Mouse (Mus musculus) hindbrain, embryonic 10.5 days (tissue): ENCODE data around the gene Rdh9. TPM values are rescaled to one million over a fixed set of nuclear protein-coding genes. Genes with fewer than 3 reads are reported as not detected.
"Not testable (repeated sequence)": the region's sequence is repeated elsewhere in the genome, so short reads cannot be mapped to it uniquely, and the experiment has no call there.

Source experiments
- DNase-seq: peaks from one replicate; pipeline ENCODE4 v3.0.0-alpha.2; 2017; ENCODE audit warnings: low spot score
- H3K27ac ChIP-seq: fragments of 300-500 bp; sonication (generic); 2 replicates; pipeline ENCODE4 v1.5.1; 2016; ENCODE audit warnings: mild to moderate bottlenecking, moderate library complexity
- H3K27me3 ChIP-seq: fragments of 300-500 bp; sonication (generic); 2 replicates; pipeline ENCODE4 v1.6.1; 2016; ENCODE audit warnings: mild to moderate bottlenecking; ENCODE audit not compliant: poor library complexity, insufficient read depth, severe bottlenecking
- H3K36me3 ChIP-seq: fragments of 300-500 bp; sonication (generic); 2 replicates; pipeline ENCODE4 v1.6.1; 2016; ENCODE audit warnings: mild to moderate bottlenecking, moderate library complexity
- H3K4me1 ChIP-seq: fragments of 300-500 bp; sonication (generic); replicated peaks from 2 replicates; pipeline ENCODE4 v1.6.1; 2016; ENCODE audit warnings: mild to moderate bottlenecking
- H3K4me3 ChIP-seq: fragments of 300-500 bp; sonication (generic); 2 replicates; pipeline ENCODE4 v1.5.1; 2016; ENCODE audit warnings: mild to moderate bottlenecking, moderate library complexity
- H3K9me3 ChIP-seq: fragments of 300-500 bp; sonication (generic); 2 replicates; pipeline ENCODE4 v1.6.1; 2016; ENCODE audit warnings: mild to moderate bottlenecking, moderate library complexity
- WGBS: fragments of 180-500 bp; shearing (Covaris S2); methylation state at CpG from one replicate; pipeline ENCODE4 v1.1.7; 2016; 5-methylcytosine and 5-hydroxymethylcytosine counted together
- polyA plus RNA-seq: library from polyadenylated mRNA; unstranded; fragments of >200 nt; fragmentation: Nextera tagmentation; extraction: Ambion mirVana; gene quantifications from 2 replicates; pipeline ENCODE4 v1.2.1, GENCODE M21; 2016

The Rdh9 gene
- polyA plus RNA-seq, 1 experiment from 2014 or later, result not detected

- Histone ChIP-seq H3K27me3 (no peaks in the 10 kb centered on the region), H3K27ac (no peak overlapping the region), H3K9me3 (peaks cover 5% of the 10 kb centered on the region; the same call in 1 of the 2 replicates), H3K4me3 (no peak overlapping the region), H3K36me3 (no peaks in the 10 kb centered on the region), H3K4me1 (no peaks in the 10 kb centered on the region)
- no peak for DNase-seq
- 81% methylated on average over 3 of the region's 3 CpGs for WGBS
Measured at GRCm38 (mm10) chr10:127829121-127829520, 52.9 kb downstream of the Rdh9 start.

GRCm38 (mm10) chr10:127834186-127834585, 58.0 kb downstream of the Rdh9 start:
- WGBS, result 98% methylated on average over 1 of the region's 1 CpGs
- H3K4me1 ChIP-seq, H3K27me3 ChIP-seq, H3K27ac ChIP-seq, DNase-seq, H3K36me3 ChIP-seq, H3K4me3 ChIP-seq: not testable (repeated sequence)
- peaks cover 10% of the 10 kb centered on the region; the same call in 1 of the 2 replicates for H3K9me3 ChIP-seq

GRCm38 (mm10) chr10:127835292-127835691, 59.1 kb downstream of the Rdh9 start:
- no peaks in the 10 kb centered on the region for H3K27me3 ChIP-seq
- DNase-seq, result no peak
- no peaks in the 10 kb centered on the region for H3K4me1 ChIP-seq
- no peak overlapping the region for H3K4me3 ChIP-seq
- H3K9me3 ChIP-seq, result peaks cover 10% of the 10 kb centered on the region; the same call in 1 of the 2 replicates
- H3K27ac ChIP-seq, result no peak overlapping the region
- no peaks in the 10 kb centered on the region for H3K36me3 ChIP-seq
- WGBS, result 88% methylated on average over 5 of the region's 5 CpGs

GRCm38 (mm10) chr10:127837793-127838192, 61.6 kb downstream of the Rdh9 start:
- WGBS, result 94% methylated on average over 5 of the region's 5 CpGs
- not testable (repeated sequence) for H3K36me3 ChIP-seq, H3K4me3 ChIP-seq, H3K27ac ChIP-seq, H3K9me3 ChIP-seq, DNase-seq, H3K27me3 ChIP-seq, H3K4me1 ChIP-seq

- Histone ChIP-seq H3K36me3 (no peaks in the 10 kb centered on the region), H3K9me3 (peaks cover 6% of the 10 kb centered on the region; the same call in 1 of the 2 replicates), H3K4me3 (no peak overlapping the region), H3K4me1 (no peaks in the 10 kb centered on the region), H3K27me3 (no peaks in the 10 kb centered on the region), H3K27ac (no peak overlapping the region)
- 88% methylated on average over 2 of the region's 2 CpGs for WGBS
- DNase-seq, result no peak
Measured at GRCm38 (mm10) chr10:127838539-127838938, 62.4 kb downstream of the Rdh9 start.

GRCm38 (mm10) chr10:127840776-127841175, 64.6 kb downstream of the Rdh9 start:
- H3K27ac ChIP-seq, result no peak overlapping the region
- 77% methylated on average over 2 of the region's 2 CpGs for WGBS
- no peak for DNase-seq
- no peaks in the 10 kb centered on the region for H3K27me3 ChIP-seq
- H3K4me3 ChIP-seq, result no peak overlapping the region
- no peaks in the 10 kb centered on the region for H3K4me1 ChIP-seq
- H3K36me3 ChIP-seq, result no peaks in the 10 kb centered on the region
- H3K9me3 ChIP-seq, result peaks cover 6% of the 10 kb centered on the region; the same call in 1 of the 2 replicates

Other genes with a start within 250 kb of the Rdh9 start
- 23.1 and 70.9 TPM in 2 replicates for gene Nxph4, start 241.8 kb upstream of the Rdh9 start, polyA plus RNA-seq
- 55.7 and 71.7 TPM in 2 replicates for gene Lrp1, start 155.2 kb upstream of the Rdh9 start, polyA plus RNA-seq
- 8.9 and 9.5 TPM in 2 replicates for gene Stat6, start 133.4 kb upstream of the Rdh9 start, polyA plus RNA-seq
- gene Nemp1, start 109.5 kb upstream of the Rdh9 start, polyA plus RNA-seq, result 7.7 and 10.2 TPM in 2 replicates
- 6.6 and 6.8 TPM in 2 replicates for gene Nab2, start 107.8 kb upstream of the Rdh9 start, polyA plus RNA-seq
- gene Myo1a, start 71.2 kb upstream of the Rdh9 start, polyA plus RNA-seq, result 0.37 and 0.51 TPM in 2 replicates
- not detected in 2 replicates for gene Tac2, start 51.9 kb upstream of the Rdh9 start, polyA plus RNA-seq
- 4.4 and 4.7 TPM in 2 replicates for gene Zbtb39, start 36.8 kb upstream of the Rdh9 start, polyA plus RNA-seq
- gene Gpr182, start 24.7 kb upstream of the Rdh9 start, polyA plus RNA-seq, result 0.43 and 0.52 TPM in 2 replicates
- gene Rdh1, start 16.7 kb upstream of the Rdh9 start, polyA plus RNA-seq, result not detected in 2 replicates
- gene Rdh16f1, start 16.6 kb upstream of the Rdh9 start, polyA plus RNA-seq, result 0.11 TPM in 1 of 2 replicates, not detected in the other
- gene Rdh16, start 24.8 kb downstream of the Rdh9 start, polyA plus RNA-seq, result not detected in 2 replicates
- gene Rdh19, start 73.5 kb downstream of the Rdh9 start, polyA plus RNA-seq, result not detected in 2 replicates
- gene Rdh16f2, start 90.1 kb downstream of the Rdh9 start, polyA plus RNA-seq, result not detected in 2 replicates
- gene Rdh7, start 112.4 kb downstream of the Rdh9 start, polyA plus RNA-seq, result not detected in 2 replicates
- not detected in 2 replicates for gene Sdr9c7, start 122.1 kb downstream of the Rdh9 start, polyA plus RNA-seq
- gene Hsd17b6, start 231.2 kb downstream of the Rdh9 start, polyA plus RNA-seq, result not detected in 2 replicates
- 82.4 and 108 TPM in 2 replicates for gene Prim1, start 238.8 kb downstream of the Rdh9 start, polyA plus RNA-seq